Mouse (Mus musculus) left cerebral cortex, adult 11 months (tissue): ENCODE results near the gene Slc12a8.
"Not testable (repeated sequence)": the region's sequence is repeated elsewhere in the genome, so short reads cannot be mapped to it uniquely, and the experiment has no call there.

Experiments
- DNase-seq: peaks from one replicate; pipeline ENCODE4 v3.0.0; 2022; ENCODE audit warnings: low spot score

Slc12a8 gene

GRCm38 (mm10) chr16:33516807-33517565, at the start of gene Slc12a8:
Slc12a8 (plus strand) TSS chr16:33517328.
- peak; percentile 73 for DNase-seq

- DNase-seq, result no peak
Measured at GRCm38 (mm10) chr16:33467451-33467850, 49.7 kb upstream of the Slc12a8 start.

DNA sequence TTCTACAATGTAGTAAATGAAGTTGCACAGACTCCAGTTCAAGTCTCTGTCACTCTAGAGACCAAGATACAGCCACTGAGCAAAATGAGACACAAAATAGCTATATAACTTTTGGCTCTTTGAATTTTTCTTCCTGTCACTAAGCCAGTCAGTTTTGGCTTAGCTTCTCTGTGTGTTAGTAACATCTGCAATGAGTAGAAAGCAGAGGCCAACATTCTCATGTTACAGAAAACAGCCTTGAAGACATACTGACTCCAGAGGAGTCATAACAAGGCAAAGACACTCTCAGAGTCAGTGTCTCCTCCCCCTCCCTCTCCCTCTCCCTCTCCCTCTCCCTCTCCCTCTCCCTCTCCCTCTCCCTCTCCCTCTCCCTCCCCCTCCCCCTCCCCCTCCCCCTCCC, 47.2 kb upstream of the Slc12a8 start:
- no peak for DNase-seq

DNA sequence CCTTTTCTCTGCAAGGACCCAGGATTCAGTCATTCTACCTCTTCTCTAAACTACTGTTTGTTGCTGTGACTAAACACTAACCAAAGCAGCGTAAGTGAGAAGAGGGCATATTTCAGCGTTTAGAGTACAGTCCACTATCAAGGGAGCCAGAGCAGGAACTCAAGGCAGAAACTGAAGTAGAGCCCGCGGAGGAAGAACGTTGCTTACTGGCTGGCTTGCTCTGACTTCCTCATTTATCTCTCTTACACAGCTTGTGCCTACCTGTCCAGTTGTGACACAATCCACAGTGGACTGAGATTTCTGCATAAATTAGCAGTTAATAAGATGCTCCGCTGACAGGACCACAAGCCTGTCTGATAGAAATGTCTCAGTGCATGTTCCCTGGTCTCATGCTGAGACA, 42.7 kb upstream of the Slc12a8 start:
- no peak for DNase-seq

DNA sequence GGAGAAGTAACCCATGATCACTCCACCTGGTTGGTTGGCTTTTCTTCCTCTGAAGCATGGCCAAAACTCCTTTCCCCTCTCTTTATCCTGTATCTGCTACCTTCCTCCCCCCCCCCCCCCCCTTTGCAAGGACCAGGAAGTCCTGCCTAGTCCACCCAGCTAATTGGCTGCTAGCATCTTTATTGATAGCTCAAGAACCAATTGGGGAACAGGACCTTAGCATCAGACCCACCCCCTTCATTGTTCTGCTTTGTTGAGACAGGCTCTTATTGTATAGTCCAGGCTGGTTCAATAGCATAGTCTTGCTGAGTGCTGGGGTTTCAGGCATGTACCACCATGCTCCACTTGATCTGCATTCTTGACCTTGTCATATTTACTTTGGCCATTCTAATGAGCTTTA, 37.2 kb upstream of the Slc12a8 start:
- DNase-seq, result no peak

- no peak for DNase-seq
Measured at GRCm38 (mm10) chr16:33481148-33481547, 36.0 kb upstream of the Slc12a8 start.

- DNase-seq, result no peak
Measured at GRCm38 (mm10) chr16:33482309-33482708, 34.8 kb upstream of the Slc12a8 start.

- no peak for DNase-seq
Measured at GRCm38 (mm10) chr16:33487709-33488108, 29.4 kb upstream of the Slc12a8 start.

DNA sequence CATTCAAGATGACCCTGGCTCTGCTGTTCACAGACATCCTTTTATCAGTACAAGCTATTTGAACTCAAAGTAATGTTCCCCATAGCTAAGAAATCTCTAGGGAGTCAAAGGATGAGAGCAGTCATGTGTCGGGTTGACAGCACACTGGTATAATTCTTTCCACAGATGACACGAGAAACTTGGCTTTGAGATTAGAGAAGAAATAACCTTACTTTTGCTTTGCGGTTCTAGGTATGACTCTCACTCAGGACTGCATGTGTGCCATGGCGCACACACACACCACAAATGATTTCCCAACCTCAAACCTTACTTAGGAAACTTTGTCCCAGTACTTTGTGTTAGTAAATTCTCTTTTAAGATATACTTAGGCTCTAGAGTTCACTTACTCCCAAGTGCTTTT, 22.8 kb upstream of the Slc12a8 start:
- no peak for DNase-seq

DNA sequence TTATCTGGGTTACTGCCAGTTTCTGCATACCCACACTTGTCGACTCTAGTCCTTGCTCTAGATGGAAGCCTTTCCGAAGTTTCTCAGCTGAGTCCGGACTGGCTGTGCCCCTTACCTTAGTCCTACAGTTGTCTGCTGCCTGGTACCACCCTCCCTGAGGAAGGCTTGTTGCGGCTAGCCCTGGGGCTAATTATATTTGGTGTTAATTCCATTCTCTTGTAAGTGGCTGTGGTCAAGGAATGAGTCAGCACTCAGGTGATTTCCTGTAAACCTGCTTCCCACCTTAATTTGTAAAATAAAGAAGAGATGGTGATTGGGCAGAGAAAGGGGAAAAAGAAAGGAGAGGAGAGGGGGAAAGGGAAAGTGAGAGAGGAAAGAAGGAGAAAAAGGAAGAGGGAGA, 9.0 kb upstream of the Slc12a8 start:
- DNase-seq, result no peak

- DNase-seq, result not testable (repeated sequence)
Measured at GRCm38 (mm10) chr16:33509231-33509630, 7.9 kb upstream of the Slc12a8 start.

GRCm38 (mm10) chr16:33510856-33511255, 6.3 kb upstream of the Slc12a8 start:
- not testable (repeated sequence) for DNase-seq

DNA sequence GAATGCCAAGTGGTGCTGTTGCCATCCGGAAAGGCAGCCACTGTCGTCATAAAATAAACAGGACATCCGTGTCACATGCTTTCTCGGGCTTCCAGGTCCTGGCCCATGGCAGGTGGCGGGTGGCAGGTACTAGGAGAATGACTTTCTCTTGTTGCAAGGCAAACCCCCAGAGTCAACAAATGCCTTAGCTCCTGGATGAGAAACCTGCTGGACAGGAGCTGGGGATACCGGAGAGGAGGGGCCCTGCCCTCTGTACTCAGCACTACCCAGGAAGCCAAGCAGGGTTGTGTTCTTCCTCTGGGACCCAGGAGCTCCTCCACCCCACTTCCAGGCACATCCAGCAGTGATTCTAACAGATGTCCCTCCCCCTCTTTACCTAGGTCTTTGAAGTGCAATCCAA, 4.6 kb upstream of the Slc12a8 start:
- no peak for DNase-seq

DNA sequence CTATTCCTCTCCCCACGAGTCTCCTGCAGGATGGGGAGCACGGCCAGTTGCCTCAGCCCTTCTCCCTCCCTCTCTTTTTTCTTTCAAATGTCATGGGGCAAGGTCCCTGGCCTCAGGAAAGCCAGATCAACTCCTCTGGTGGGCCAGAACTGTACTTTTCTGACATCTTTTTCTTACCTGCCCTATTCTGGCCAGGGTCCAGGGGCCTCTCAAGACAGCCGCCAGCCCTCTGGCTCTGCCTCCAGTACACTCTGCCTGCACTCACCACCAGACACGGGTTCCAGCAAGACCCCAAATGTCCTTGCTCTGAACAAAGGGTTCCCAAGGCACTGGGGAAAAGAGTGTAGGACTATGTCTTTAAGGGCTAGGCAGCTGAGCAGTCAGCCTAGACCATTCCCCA, 499 bp downstream of the Slc12a8 start:
- no peak for DNase-seq

DNA sequence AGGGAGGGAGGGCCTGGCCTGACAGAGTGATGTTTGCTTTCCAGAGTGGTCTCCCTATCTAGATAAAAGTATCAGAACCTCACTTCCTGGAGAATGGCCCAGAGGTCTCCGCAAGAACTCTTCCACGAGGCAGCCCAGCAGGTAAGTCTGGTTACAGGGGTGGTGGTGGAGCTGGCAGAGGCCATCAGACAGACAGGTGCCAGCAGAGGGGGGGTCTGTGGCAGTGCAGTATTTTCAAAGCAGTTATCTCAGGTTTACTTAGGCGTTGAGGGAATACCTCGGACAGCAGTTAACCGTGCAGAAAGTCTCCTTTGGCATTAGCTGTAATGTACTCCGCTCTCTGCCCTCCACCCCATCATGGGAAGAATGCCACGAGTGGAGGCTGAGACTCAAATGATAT, 1.1 kb downstream of the Slc12a8 start:
- DNase-seq, result no peak

DNA sequence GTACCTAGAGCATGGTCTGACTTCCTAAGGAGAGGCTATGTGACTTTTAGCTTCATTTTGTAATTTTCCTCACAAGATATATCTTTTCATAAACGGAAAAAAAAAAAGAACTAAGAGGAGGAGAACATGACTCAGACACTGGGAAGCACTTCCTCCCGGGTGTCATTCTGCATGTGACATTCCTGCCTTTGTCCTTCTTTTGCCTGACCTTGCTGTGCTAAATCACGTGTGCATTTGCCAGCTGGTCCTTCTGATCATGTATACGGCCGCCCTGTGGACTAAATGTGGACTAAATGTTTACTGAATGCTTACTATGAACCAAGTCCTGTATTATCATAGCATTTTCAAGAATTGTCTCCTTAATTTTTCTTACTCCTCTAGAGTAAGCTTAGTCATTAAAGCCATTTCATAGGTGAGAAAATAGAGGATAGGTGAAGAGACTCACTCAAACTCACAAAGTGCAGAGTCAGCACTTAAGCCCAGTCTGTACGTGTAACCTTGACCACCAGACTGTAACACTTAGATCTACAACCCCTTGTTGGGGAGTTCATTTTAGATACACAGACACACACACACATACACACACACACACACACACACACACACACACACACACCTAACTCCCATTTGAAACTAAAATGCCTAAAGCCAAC, 2.9 kb downstream of the Slc12a8 start:
- no peak for DNase-seq

- no peak for DNase-seq
Measured at GRCm38 (mm10) chr16:33522516-33522915, 5.4 kb downstream of the Slc12a8 start.

DNA sequence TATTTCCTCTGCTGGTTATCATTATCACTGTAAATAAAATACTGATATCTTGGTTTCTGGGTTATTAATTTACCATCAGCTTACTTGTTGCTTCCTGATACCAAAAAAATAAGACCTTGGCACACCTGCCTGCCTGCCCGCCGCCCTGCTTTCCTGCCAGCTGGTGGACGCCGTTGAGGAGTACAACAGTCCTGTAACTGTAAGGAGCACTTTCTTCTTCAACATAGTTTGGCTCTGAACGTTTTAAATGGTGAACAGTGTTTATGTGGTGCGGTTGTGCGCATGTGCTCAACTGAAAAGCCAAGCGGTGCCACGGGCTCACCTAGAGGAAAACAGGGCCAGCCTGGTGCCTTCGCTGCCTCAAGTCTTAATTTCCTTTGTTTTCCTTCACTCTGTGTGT, 6.4 kb downstream of the Slc12a8 start:
- DNase-seq, result no peak

- no peak for DNase-seq
Measured at GRCm38 (mm10) chr16:33529502-33530454, 12.7 kb downstream of the Slc12a8 start.

DNA sequence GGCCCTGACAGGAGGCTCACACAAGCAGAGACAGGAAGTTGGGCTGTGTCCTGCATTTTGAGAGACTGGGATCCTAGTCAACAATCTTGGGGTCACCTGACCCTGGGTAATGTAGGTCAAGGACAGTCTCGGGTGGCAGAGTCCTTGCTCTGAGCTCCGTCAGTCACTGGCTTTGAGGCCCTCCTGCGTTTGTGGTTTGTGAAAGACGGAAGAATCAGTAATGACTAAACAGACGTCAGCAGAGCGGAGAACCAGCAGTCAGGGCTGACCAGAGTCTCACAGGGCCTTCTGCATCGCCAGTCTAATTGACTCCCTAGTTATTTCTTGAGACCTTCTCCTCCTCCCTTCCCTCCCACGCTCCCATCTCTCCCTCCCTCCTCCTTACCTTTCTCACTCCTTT, 14.1 kb downstream of the Slc12a8 start:
- no peak for DNase-seq

- no peak for DNase-seq
Measured at GRCm38 (mm10) chr16:33536456-33536855, 19.3 kb downstream of the Slc12a8 start.

- DNase-seq, result no peak
Measured at GRCm38 (mm10) chr16:33537499-33538225, 20.5 kb downstream of the Slc12a8 start.
